Mouse (Mus musculus) hindbrain, embryonic 14.5 days (tissue): ENCODE results near the gene Lif. TPM values are rescaled to one million over a fixed set of nuclear protein-coding genes. Genes with fewer than 3 reads are reported as not detected.

Experiments
- ATAC-seq: fragments of 200-750 bp; cut with Nextera tagmentation; 2 replicates; pipeline ENCODE4 v1.8.0; 2017; ENCODE audit warnings: moderate number of reproducible peaks, mild to moderate bottlenecking, moderate TSS enrichment, moderate library complexity; ENCODE audit not compliant: low FRiP score
- DNase-seq: peaks from one replicate; pipeline ENCODE4 v3.0.0-alpha.2; 2015; ENCODE audit warnings: low spot score
- H3K27ac ChIP-seq: fragments of 300-500 bp; sonication (generic); 2 replicates; pipeline ENCODE4 v1.5.1; 2014; ENCODE audit warnings: mild to moderate bottlenecking, moderate library complexity
- H3K27me3 ChIP-seq: fragments of 300-500 bp; sonication (generic); 2 replicates; pipeline ENCODE4 v1.6.1; 2014; ENCODE audit warnings: mild to moderate bottlenecking, low read length, mixed read lengths; ENCODE audit not compliant: control insufficient read depth, insufficient read depth
- H3K36me3 ChIP-seq: fragments of 300-500 bp; sonication (generic); replicated peaks from 2 replicates; pipeline ENCODE4 v1.6.1; 2014; ENCODE audit not compliant: control insufficient read depth, insufficient read depth
- H3K4me1 ChIP-seq: fragments of 300-500 bp; sonication (generic); replicated peaks from 2 replicates; pipeline ENCODE4 v1.6.1; 2014; ENCODE audit warnings: antibody characterized with exemption, low read length, mixed read lengths; ENCODE audit not compliant: control insufficient read depth, insufficient read depth
- H3K4me2 ChIP-seq: fragments of 300-500 bp; sonication (generic); replicated peaks from 2 replicates; pipeline ENCODE4 v1.6.1; 2014; ENCODE audit warnings: mild to moderate bottlenecking, moderate library complexity
- H3K4me3 ChIP-seq: fragments of 300-500 bp; sonication (generic); replicated peaks from 2 replicates; pipeline ENCODE4 v1.5.1; 2014; ENCODE audit warnings: mild to moderate bottlenecking, low read length
- H3K9ac ChIP-seq: fragments of 300-500 bp; sonication (generic); 2 replicates; pipeline ENCODE4 v1.6.1; 2014
- H3K9me3 ChIP-seq: fragments of 300-500 bp; sonication (generic); 2 replicates; pipeline ENCODE4 v1.6.1; 2016; ENCODE audit warnings: low read length; ENCODE audit not compliant: control insufficient read depth
- WGBS: fragments of 180-500 bp; shearing (Covaris S2); extraction: QIAGEN DNeasy Blood & Tissue Kit; methylation state at CpG from one replicate; pipeline ENCODE4 v1.1.7; 2014; 5-methylcytosine and 5-hydroxymethylcytosine counted together
- polyA plus RNA-seq: library from polyadenylated mRNA; unstranded; fragments of >200 nt; fragmentation: Nextera tagmentation; extraction: Ambion mirVana; gene quantifications from 2 replicates; pipeline ENCODE4 v1.2.1, GENCODE M21; 2014

Gene Lif
- polyA plus RNA-seq, 1 experiment from 2014 or later, result not detected

DNA sequence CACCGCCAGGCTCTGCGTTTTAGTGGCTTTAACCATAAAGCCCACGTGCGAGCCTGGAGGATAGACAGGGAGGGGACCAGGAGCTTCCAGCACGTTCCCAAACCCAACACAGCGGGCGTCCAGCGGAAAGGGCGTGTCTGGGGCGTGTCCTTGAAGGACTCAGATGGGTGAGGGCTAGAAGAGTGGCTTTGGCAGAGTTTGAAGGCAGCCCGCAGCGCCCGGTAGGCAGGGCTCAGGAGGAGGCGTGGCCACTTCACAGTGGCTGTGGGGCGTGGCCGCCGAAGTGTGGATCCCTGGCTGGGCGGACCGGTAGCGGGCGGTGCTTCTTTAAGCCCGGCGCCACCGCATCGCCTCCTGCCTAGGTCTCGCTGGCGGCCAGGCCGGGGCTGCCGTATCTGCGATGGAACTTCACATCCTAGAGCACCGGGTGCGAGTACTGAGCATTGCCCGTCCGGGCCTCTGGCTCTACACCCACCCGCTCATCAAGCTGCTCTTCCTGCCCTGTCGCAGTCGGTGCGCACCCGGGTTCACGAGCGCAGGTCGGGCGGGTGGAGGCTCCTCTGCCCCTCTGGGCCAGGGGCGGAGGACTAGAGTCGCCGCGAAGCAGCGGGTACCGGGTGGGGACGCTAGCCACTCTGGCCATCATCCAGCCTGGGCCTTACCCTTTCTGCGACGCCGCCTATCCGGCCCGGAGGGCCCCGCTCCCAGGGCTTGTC is 39.3 kb upstream of the Lif start, which contains the start of gene Castor1:
Gene Castor1 (plus strand): TSS at position 312 of the 716 bp plus-strand sequence.
- peak; percentile 71 for ATAC-seq
- H3K4me1 ChIP-seq, result 0 out of 2 replicates have a peak, but pooled peaks cover 7% of the 10 kb centered on the region
- 0 out of 2 replicates have a peak, but pooled peaks cover 5% of the 10 kb centered on the region for H3K9me3 ChIP-seq
- 1% methylated on average over 55 of the region's 56 CpGs for WGBS
- DNase-seq, result peak; percentile 53
- peak within 1 kb of the TSS; percentile 79 for H3K4me2 ChIP-seq
- peak within 1 kb of the TSS; percentile 37 for H3K4me3 ChIP-seq
- H3K9ac ChIP-seq, result peak within 1 kb of the TSS; percentile 49
- H3K36me3 ChIP-seq, result peaks cover 28% of the 10 kb centered on the region
- peaks cover 26% of the 10 kb centered on the region for H3K27me3 ChIP-seq
- H3K27ac ChIP-seq, result no peak within 1 kb of the TSS

DNA sequence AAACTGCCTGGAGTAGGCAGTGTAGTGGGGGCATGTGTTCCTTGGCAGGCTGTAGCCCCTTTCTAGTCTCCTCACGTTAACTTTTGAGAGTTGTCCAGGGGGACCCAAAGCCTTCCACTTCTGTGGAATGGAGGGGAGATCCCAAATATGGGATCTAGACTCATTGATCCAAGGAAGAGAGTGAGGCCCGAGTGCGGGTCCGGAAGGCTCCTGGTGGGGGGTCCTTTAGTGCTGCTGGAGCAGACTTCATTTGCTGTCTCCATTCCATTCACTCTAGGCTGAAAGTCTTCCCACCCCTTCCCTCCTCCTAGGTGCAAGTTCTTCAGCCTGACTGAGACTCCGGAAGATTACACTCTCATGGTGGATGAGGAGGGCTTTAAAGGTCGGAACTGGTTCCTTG is 38.7 kb upstream of the Lif start:
- Histone ChIP-seq H3K27ac (no peak overlapping the region), H3K9ac (peak overlapping the region; percentile 49), H3K27me3 (peaks cover 26% of the 10 kb centered on the region), H3K4me3 (peak overlapping the region; percentile 37), H3K4me2 (peak overlapping the region; percentile 79), H3K4me1 (0 out of 2 replicates have a peak, but pooled peaks cover 7% of the 10 kb centered on the region), H3K9me3 (0 out of 2 replicates have a peak, but pooled peaks cover 5% of the 10 kb centered on the region), H3K36me3 (peaks cover 24% of the 10 kb centered on the region)
- ATAC-seq (no peak), DNase-seq (no peak)
- 4% methylated on average over 6 of the region's 6 CpGs for WGBS

DNA sequence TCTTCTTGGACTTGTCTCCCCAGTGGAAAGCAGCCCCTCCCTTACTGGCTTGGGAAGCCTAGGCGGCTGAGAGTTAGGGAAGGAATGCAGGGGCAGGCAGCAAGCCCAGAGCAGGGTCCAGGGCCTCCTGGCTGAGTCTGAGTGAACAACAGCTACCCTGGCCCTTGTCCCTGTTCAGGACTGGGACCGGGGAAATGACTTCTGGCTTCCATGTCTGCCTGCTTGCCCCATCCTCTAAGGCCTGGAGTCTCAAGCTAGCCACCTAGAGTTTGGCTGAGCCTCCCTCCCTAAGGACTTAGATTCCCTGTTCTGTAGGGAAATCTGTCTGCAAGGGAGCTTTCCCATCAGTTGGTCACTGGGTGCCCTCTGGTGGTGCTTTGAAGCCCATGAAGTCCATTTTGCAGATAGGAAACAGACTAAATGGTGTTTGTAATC is 38.0 kb upstream of the Lif start:
- no peak overlapping the region for H3K27ac ChIP-seq
- DNase-seq (peak; percentile 66), ATAC-seq (no peak; the same call in 1 of the 2 replicates)
- peaks cover 26% of the 10 kb centered on the region for H3K27me3 ChIP-seq
- H3K4me3 ChIP-seq, result no peak overlapping the region
- H3K4me2 ChIP-seq, result peak overlapping the region; percentile 79; the same call in 1 of the 2 replicates
- H3K9me3 ChIP-seq, result 0 out of 2 replicates have a peak, but pooled peaks cover 5% of the 10 kb centered on the region
- H3K36me3 ChIP-seq, result peaks cover 17% of the 10 kb centered on the region
- WGBS, result 14% methylated on average over 2 of the region's 2 CpGs
- 0 out of 2 replicates have a peak, but pooled peaks cover 7% of the 10 kb centered on the region for H3K4me1 ChIP-seq
- no peak overlapping the region for H3K9ac ChIP-seq

DNA sequence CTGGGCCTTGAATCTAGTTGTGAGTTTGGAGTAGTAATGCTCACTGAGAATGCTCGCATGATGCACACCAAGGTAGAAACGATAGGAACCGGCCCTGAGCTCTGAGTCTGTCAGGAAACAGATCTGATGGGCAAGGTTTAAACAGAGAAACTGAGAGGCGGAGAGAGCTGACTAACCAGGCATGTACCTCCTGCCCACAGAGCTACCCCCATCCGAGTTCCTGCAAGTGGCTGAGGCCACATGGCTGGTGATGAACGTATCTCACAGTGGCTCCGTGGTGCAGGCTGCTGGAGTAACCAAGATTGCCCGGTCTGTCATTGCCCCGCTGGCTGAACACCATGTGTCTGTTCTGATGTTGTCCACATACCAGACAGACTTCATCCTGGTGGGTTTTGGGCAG is 37.4 kb upstream of the Lif start:
- peaks cover 26% of the 10 kb centered on the region for H3K27me3 ChIP-seq
- 66% methylated on average over 9 of the region's 9 CpGs for WGBS
- 0 out of 2 replicates have a peak, but pooled peaks cover 7% of the 10 kb centered on the region for H3K4me1 ChIP-seq
- ATAC-seq, result no peak
- H3K27ac ChIP-seq, result no peak overlapping the region
- H3K4me3 ChIP-seq, result no peak overlapping the region
- no peak overlapping the region for H3K4me2 ChIP-seq
- no peak for DNase-seq
- 0 out of 2 replicates have a peak, but pooled peaks cover 5% of the 10 kb centered on the region for H3K9me3 ChIP-seq
- no peak overlapping the region for H3K9ac ChIP-seq
- peaks cover 11% of the 10 kb centered on the region for H3K36me3 ChIP-seq

DNA sequence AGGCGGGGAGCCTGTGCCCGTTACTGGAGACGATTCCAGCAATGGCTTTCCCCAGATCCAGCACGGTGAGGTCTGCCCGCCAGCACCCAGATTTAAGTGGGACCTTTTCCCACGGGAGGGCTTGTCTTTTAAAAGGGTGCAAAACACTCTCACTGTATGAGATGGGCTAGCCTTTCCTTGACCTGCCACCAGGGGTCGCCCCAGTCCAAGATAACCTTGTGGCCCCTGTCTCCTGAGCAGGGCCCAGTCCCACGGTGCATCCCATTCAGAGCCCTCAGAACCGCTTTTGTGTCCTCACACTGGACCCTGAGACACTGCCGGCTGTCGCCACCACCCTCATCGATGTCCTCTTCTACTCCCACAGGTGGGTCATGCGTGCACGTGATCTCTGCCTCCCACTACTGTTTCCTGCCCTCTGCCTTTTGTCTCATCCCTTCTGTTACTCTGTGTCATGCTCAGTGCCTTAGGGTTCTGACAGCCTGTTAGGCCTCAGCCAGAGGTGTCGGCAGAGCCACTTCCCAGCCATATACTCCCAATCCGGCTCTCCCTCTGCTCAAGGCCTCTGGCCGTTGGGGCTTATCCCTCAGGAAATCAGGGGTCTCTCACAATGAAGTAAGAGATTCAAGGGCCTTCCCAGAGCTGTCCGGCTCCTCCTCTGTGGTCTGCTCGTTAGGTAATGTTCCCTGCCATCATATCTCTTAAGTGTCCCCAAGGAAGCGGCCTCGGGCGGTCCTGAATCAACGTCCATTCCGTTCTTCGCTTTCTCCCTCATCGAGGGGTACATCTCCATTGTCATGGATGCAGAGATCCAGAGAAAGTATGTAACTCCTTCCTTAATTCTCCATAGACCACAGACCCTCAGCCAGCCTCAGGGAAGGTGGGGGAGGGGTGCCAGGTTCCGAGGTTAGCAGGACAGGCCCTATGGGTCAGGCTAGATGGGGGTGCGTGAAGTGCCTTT is 36.6 kb upstream of the Lif start:
- ATAC-seq, result no peak
- H3K36me3 ChIP-seq, result peaks cover 4% of the 10 kb centered on the region; the same call in 1 of the 2 replicates
- WGBS, result 49% methylated on average over 28 of the region's 28 CpGs

DNA sequence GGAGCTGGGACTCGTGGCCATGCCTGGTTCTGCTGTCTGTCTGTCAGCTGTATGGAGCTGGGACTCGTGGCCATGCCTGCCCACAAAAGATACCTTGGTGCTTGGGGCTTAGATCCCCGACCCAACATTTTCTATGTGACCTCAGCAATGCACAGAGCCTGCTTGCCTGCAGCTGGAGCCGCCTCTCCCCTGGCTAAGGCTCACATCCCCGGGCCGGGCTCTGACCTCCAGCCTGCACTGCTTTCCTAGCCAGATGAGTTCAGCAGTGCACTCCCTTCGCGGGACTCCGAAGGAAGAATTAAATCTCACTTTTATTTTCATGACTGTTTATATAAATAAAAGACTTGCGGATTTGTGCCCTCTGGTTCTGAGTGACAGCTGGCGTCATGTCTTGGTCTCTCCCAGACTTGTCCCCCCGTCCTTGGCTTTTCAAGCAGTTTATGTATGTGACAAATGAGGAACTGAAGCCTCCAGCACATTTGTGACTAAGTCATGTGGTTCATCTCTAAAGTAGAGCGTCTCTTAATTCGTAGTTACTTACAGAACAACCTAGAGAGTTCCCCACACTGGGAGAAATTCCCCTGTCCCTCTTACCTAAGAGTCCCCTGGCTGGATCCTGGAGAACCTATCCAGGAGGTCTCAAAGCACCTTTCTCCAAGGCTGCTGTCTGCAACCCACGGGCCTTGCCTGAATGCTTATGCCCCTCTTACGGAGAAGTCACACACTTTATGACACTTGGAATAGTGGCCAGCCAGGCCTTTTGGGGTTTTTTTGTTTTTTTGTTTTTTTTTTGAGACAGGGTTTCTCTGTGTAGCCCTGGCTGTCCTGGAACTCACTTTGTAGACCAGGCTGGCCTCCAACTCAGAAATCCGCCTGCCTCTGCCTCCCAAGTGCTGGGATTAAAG is 35.1 kb upstream of the Lif start:
- H3K9ac ChIP-seq, result no peak overlapping the region
- WGBS, result 80% methylated on average over 17 of the region's 17 CpGs
- ATAC-seq, result no peak

More for the DNA sequence above, 36.6 kb upstream of the Lif start:
- Histone ChIP-seq H3K27ac (no peak overlapping the region), H3K27me3 (peaks cover 26% of the 10 kb centered on the region), H3K9me3 (0 out of 2 replicates have a peak, but pooled peaks cover 5% of the 10 kb centered on the region), H3K9ac (no peak overlapping the region), H3K4me1 (0 out of 2 replicates have a peak, but pooled peaks cover 7% of the 10 kb centered on the region), H3K4me2 (no peak overlapping the region), H3K4me3 (no peak overlapping the region)
- peak; percentile 51 for DNase-seq

DNA sequence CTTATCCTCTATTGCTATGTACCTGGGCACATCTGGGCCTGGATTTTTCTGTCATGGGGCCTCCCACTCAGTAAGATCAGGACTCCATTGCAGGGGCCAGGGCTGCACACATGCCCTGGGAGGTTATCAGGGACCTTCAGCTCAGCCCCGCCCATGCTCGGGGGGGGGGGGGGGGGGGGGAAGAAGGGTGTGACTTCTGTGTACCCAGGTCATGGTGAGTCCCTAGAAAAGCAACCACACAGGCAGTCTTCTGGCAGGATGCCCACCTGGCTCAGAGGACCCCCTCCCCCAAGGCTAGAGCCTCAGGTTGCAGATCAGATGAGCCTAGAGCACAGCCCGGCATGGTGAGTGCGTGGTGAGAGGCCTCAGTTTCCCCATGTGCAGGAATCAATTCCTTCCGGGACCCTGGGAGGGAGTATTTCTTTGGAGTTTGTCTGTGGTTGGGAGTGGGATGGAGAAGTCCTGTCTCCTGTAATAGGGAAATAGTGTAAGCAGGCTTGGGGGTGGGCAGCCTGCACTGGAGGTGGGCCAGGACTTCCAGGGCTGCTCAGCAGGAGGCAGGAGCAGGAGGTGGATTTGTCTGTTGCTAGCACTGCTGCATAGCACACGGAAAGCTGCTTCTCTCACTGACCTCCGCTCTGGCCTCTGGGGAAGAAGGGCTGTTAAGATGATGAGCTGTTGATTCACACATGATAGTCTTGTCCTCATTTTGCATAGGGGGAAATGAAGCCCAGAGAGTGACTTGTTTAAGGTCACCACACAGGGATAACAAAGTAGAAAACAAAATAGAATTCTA is 33.8 kb upstream of the Lif start:
- ATAC-seq, result no peak
- DNase-seq, result no peak
- Histone ChIP-seq H3K27ac (no peak overlapping the region), H3K4me2 (no peak overlapping the region), H3K9ac (no peak overlapping the region), H3K27me3 (peaks cover 9% of the 10 kb centered on the region), H3K4me3 (no peak overlapping the region), H3K36me3 (no peaks in the 10 kb centered on the region), H3K4me1 (no peaks in the 10 kb centered on the region), H3K9me3 (no peaks in the 10 kb centered on the region)
- WGBS, result 28% methylated on average over 6 of the region's 7 CpGs

More for the DNA sequence above, 35.1 kb upstream of the Lif start:
- H3K4me3 ChIP-seq, result no peak overlapping the region
- H3K9me3 ChIP-seq, result 0 out of 2 replicates have a peak, but pooled peaks cover 5% of the 10 kb centered on the region
- 0 out of 2 replicates have a peak, but pooled peaks cover 7% of the 10 kb centered on the region for H3K4me1 ChIP-seq
- H3K27me3 ChIP-seq, result peaks cover 22% of the 10 kb centered on the region
- no peaks in the 10 kb centered on the region for H3K36me3 ChIP-seq
- DNase-seq, result no peak
- no peak overlapping the region for H3K27ac ChIP-seq
- H3K4me2 ChIP-seq, result no peak overlapping the region

DNA sequence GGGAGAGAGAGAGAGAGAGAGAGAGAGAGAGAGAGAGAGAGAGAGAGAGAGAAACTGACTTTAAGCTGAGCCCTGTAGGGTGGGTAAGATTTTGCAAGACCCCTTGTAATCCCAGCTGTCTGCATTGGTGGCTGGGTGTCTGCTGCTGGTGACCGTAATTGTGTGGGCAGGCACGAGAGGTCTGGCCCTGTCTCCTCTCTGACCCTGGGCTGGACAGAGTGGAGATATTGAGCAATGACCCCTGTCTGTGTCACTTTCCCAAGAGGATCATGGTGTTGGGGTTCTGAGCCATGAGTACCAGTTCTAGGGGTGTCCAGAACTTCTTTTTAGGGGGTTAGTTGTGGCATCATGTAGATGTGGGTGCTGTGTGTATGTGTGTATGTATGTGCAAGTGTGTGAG is 33.1 kb upstream of the Lif start:
- no peak overlapping the region for H3K27ac ChIP-seq
- no peaks in the 10 kb centered on the region for H3K4me1 ChIP-seq
- H3K4me3 ChIP-seq, result no peak overlapping the region
- no peaks in the 10 kb centered on the region for H3K9me3 ChIP-seq
- 0 out of 2 replicates have a peak, but pooled peaks cover 2% of the 10 kb centered on the region for H3K27me3 ChIP-seq
- no peak overlapping the region for H3K4me2 ChIP-seq
- 57% methylated on average over 2 of the region's 2 CpGs for WGBS
- DNase-seq (no peak), ATAC-seq (no peak)
- H3K36me3 ChIP-seq, result no peaks in the 10 kb centered on the region
- no peak overlapping the region for H3K9ac ChIP-seq
